Mouse (Mus musculus): ENCODE measurements around the gene Tacr1.

Gene Tacr1

GRCm38 (mm10) chr6:82525107-82525867, 123.2 kb downstream of the Tacr1 start:
- no peak for DNase-seq (ENCODE audit: low read depth)

GRCm38 (mm10) chr6:82528631-82529030, 126.5 kb downstream of the Tacr1 start:
- no peak for DNase-seq (ENCODE audit: low read depth)

GRCm38 (mm10) chr6:82536641-82537040, 134.5 kb downstream of the Tacr1 start:
- DNase-seq (ENCODE audit: low read depth): no peak

DNA sequence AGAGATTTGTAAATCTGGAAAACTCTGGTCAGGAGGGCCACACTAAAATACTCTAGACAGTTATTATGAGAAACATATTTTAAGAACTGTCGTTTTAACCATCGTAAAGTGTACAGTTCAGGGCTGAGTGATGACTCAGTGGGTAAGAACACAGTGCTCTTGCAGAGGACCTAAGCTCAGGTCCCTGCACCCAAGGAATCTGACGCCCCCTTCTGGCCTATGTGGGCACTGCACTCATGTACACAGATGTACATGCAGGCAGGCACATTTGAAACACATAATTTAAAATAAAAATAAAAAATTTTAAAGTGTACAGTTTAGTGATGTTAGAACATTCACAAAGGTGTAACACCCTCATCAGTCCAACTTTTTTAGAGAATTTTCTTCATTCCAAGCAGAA, 147.1 kb downstream of the Tacr1 start:
- DNase-seq (ENCODE audit: low read depth): no peak

- no peak for DNase-seq (ENCODE audit: low read depth)
These were observed 173.3 kb downstream of the Tacr1 start for GRCm38 (mm10) chr6:82575445-82575844.

DNA sequence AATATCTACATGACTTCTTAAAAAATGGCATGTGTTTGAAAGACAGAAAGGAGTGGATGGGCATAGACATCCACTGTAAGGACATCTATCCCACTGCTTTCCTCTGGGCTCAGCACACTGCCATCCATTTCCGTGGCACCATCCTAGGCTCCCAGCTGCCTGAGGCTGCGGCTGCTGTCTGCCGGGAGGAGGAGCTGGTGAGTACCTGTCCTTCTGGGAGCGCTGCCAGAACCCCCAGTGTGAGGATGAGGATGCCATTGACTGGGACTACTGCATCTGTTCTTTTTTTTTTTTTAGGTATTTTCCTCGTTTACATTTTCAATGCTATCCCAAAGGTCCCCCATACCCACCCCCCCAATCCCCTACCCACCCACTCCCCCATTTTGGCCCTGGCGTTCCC, 183.3 kb downstream of the Tacr1 start:
- DNase-seq (ENCODE audit: low read depth): no peak

DNA sequence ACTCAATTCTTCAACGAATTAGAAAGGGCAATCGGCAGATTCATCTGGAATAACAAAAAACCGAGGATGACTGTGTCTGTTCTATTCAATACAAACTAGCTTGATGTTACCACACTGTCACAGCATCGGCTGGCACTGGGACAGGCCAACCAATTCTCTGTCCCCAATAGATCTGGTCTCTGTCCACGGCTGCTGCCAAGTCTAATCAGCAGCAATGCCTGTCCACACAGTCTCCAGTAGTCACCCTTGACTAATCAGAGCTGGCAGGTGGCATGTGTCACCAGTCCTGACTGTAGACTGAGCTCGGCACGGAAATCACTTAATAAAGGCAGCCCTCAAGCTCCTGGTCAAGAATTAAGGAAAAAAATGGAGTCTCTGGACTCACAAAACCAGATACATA, 187.3 kb downstream of the Tacr1 start:
- DNase-seq (ENCODE audit: low read depth): no peak

DNA sequence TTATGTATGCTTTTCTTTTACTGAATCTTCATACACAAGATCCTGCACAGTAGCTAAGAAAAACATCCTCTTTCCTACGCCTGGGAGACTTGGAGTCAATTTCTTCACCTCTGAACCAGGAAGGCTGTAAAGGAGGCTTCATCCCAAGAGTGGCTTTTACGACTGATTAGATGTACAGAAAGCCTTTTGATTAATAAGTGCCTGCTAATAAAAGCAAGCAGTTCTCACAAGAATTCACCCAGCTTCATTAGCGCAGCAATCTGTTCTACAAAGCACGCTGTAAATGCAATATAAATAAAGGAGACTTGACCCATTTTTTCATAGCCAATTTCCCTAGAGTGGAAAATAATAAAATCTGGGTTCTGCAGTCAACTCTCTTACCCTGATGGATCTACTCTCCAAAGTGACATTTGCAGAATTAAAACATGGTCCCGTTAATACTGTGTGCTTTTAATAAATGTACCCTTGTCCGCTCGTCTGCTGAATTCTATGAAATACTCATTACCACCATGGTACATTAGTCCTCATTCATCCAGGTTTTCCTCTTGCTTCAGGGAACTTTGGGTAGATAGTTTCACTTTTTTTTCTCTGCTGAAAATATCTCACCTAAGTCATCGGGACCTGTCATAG, 193.4 kb downstream of the Tacr1 start:
- no peak for DNase-seq (ENCODE audit: low read depth)

GRCm38 (mm10) chr6:82603228-82603627, 201.1 kb downstream of the Tacr1 start:
- DNase-seq (ENCODE audit: low read depth): no peak

DNA sequence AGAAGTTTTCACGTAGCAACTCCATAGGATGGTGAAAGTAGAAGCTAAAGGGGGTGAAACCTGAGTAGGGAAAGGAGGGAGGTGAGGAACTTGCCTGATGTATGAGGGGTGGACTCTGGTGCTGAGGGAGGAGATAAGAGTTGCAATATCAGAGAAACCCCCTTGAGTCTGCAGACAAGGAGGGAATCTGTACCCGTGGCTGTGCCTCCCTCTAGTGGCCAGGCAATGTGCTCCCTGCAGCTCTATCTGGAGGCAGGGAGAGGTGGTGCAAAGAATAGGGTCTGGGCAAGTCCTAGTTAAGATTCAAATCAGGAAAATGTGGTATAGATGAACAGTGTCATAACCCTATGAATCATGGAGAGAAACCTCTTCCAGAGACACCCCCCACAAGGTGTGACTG, 201.5 kb downstream of the Tacr1 start:
- DNase-seq (ENCODE audit: low read depth): no peak

DNA sequence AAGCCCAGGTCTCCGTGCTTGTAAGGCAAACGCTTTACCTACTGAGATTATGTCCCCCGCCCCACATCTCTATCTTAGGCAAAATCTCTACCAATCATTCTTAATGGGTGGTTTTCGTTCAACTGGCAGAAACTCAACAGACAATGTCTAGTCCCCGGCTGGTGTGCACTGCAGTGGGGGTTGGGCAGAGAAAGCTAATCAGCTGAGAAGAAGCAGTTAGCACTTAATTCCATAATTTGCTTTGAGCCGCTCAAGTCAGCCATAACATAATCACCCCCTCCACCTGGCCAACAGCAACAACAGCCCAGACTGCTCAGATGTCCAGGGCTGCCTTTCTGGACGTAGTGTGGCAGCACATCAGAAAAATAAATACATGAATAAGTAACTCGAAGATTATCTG, 202.7 kb downstream of the Tacr1 start:
- no peak for DNase-seq (ENCODE audit: low read depth)

DNA sequence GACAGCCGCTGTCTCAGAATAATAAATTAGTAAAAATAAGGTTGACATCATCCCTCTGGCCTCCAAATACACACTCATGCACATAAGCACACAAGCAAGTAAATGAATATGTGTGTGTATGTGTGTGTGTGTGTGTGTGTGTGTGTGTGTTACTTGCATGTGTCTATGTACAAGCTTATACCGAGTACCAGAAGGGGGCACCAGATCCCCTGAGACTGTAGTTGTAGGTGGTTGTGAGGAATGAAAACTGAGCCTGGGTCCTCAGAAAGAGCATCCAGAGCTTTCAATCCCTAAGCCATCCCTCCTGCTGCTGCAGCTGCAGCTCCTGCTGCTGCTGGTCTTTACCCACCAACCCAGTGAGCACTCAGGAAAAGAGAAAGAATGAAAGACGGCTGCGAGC, 206.6 kb downstream of the Tacr1 start:
- no peak for DNase-seq (ENCODE audit: low read depth)

DNA sequence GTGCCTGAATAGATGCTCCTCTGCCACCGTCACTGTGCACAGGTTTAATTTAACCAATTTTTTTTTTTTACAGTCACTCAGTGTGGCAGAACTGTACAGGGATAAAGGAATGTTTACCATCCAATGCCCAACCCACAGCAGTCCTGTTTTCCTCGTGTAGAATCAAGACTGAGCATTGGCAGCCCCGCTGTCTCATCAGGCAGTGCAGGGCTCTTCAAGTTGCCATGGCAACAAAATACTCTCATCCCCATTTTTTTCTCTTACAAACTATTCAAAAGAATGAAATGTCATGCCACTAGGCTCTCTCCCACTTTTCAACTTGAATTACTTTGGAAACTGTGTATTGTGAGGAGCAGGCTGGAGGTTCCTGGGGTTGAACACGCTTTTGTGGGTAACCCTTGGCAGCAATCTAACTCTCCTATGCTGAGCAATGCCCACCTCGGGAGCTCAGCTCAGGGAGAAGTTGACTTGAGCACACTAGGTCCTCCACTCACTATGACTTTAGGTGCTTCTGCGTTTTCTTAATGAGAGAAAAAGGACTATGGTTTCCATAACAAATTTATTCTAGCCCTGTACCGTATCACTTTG, 207.3 kb downstream of the Tacr1 start:
- DNase-seq (ENCODE audit: low read depth): no peak
